Mouse (Mus musculus): ENCODE results near the gene Cdc6. TPM values are rescaled to one million over a fixed set of nuclear protein-coding genes. Genes with fewer than 3 reads are reported as not detected.
A peak's percentile ranks its signal among the peaks of the same experiment; 100 is the strongest.
"Not testable (repeated sequence)": the region's sequence is repeated elsewhere in the genome, so short reads cannot be mapped to it uniquely, and the experiment has no call there.

Cdc6 gene
- total RNA-seq, 2 experiments from 2014 or later = 0.89 to 1.5 TPM

DNA sequence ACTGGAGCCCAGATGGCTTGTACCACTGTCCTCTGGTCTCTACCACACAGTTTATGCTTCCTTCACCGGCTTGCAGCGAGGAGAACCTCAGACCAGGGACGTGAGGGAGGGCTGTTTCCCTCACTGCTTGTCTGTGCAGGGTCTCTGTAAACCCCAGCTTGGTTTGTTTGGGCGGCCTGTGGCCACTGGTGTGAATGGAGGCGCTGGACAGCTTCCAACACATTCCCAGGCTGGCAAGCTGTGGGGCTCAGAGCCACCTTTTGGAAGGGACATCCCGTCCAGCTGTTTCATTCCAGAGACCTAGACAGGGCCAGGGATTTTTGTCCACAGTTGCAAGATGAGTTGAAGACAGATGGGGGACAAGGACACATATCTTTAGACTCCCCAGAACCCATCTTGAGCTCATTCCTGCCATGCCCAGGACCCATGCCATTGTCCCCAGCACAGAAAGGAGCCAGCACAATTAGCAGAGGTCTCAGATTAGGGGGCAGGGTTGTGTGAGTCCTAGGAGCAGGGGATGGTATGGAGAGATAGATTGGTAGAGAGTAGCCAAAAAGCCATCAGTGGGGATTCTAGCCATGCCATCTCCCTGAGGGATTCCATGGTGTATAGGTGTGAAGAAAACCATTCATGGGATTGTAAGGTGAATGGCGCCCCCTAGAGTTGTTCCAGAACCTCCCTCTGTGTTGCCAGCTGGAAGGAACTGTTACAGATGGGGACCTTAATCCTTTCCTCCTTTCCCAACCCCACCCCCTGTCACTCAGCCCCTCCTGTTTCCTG lies 24.1 kb downstream of the Cdc6 start:
- no peak for DNase-seq

DNA sequence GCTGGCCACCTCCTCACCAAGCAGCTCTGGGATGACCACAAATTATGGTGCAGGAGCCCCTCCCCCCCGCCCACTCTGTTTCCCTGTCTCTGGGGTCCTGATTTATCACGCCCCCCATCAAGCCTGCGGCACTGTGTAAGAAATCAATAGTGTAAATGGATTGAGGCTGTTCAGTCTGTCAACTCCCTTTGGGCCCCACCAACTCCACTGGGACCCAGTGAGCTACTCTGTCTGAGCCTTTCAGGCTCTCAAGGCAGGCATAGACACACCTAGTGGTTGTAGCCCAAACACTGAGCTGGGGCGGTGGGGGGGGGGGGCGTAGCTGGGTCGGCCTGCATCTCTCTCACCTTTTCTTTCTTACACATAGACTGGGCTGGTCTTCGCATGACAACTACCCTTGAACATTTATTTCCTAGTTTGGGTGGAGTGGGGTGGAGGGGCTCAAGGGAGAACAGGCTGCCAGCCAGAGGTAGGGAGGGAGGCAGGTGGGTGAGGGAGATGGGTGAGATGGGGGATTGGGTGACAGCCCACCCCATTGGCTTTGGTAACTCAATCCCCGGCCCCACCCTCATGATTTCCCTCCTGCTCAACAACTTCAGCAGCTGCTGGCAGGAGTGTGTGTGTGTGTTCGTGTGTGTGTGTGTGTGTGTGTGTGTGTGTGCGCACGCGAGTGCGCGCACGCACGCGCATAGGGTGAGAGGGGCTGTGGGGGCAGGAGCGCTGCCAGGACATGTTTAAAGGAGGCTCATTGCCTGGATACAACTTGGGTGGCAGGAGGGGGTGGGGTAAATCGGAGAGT lies 24.9 kb downstream of the Cdc6 start:
- DNase-seq = peak in 1 of 2 experiments; percentile 48

DNA sequence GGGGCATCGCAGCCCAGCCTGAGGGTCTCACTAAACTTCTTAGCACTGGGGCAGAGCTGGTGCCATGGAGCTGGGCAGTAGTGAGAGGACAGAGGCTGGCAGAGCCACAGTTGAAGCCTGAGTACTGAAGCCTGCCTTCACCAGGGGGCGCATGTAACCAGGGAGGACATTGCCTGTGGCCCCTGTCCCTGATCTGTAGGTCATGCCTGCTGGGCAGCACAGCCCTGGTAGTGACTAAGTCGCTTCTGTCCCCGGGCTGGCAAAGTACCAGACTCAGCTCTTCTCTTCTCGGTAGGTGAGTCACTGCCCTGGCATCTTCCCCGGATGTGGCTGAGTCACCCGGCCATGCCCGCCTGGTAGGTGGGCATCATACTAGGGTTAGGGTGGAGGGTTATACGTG lies 25.6 kb downstream of the Cdc6 start:
- peak; percentile 96 to 99 for DNase-seq

DNA sequence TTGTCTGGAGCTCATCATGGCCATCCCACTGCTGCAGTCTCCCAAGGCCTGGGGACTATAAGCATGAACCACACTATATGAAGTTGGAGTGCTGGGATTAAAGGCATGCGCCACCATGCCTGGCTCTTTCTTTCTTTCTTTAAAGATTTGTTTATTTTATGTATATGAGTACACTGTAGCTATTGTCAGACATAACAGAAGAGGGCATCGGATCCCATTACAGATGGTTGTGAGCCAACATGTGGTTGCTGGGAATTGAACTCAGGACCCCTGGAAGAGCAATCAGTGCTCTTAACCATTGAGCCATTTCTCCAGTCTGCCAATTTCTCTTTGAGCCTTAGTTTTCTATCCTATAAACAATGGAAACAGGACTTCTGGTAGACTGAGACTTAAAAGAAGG lies 26.2 kb downstream of the Cdc6 start:
- DNase-seq = not testable (repeated sequence)

DNA sequence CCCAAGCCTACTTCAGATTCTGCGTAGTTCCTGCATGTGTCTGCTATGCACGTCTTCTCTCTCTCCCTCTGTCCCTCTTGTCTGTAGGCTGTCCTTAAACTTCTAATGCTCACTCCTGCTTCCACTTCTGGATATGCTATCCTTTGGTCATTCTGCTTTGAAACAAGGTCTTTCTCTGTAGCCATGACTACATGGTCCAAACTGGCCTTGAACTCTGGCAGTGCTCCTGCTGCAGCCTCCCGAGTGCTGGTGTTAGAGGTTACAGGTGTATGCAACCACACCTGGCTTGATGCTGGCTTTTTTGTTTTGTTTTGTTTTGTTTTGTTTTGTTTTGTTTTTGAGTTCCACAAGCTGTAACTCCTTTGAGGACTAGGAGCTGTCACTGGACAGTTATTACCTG lies 26.8 kb downstream of the Cdc6 start:
- DNase-seq = no peak

DNA sequence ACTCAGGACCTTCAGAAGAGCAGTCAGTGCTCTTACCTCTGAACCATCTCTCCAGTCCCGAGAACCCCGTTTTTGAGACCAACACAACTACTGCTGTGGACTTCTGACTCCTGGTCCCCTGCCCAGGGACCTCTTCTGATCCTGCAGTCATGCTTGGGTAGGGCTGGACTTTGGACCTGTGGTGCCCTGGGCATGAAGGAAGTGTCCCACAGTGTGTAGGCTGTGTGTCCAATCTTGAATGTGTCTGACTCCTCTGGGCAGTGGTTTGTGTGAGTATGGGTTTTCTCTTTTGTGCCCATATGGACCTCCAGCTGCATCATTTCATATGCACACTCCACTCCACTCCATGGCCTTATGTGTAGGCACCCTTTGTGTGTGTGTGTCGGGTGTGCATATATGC lies 27.5 kb downstream of the Cdc6 start:
- DNase-seq = no peak

DNA sequence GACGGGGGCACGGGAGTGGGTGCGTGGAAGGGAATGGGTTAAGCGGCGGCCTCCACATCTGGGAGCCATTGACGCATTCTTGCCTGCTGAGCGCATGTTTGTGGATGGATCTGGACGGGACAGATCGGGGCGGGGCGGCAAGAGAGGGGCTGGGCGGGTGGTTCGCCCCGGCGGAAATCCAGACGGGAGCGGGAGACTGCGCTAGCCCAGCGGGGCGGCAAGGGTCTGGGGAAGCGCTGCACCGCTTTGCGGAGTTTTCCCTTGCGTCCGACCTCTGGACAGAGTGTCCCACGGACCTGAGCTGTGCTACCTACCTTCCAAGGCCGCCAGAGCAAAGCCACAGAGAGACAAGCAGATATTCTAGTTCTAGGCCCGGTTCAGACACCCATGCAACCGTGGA lies 28.6 kb downstream of the Cdc6 start:
- peak; percentile 83 to 90 for DNase-seq

DNA sequence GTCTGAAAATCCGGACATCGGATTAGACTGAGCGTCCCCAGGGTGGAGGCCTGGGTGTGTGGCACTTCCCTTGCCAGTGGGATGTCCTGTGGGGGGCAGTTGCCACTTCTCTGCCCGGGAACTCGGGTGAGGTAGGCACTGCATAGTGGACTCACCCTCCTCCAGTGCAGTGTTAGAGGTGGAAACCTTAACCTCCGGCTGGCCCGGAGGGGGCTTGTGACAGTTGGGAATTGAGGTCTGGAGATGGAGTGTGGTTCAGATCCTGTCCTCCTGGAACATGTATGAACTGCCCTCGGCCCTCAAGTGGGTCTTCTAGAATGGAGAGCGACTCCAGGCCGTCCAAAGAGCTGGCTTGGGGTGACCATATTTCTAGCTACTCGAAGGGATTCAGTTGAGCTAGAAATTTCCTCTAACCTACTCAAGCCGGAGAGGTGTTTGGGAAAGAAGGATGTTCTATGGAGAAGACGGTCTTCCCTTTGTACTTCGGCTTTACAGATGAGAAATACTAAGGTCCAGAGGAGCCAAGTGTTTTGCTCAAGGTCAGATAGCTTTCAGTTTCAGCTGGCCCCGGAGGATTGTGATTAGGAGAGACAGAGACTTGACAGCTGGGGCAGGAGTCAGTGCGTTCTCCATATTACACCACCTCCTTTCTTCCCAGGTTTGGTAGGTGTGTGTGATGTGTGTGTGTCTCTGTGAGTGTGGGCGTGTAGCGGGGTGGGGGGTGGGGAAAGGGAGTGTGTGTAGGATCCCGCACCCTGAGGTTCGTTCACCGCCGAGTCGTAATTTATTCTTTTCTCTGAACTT lies 29.2 kb downstream of the Cdc6 start:
- peak in 1 of 2 experiments; percentile 42 for DNase-seq

DNA sequence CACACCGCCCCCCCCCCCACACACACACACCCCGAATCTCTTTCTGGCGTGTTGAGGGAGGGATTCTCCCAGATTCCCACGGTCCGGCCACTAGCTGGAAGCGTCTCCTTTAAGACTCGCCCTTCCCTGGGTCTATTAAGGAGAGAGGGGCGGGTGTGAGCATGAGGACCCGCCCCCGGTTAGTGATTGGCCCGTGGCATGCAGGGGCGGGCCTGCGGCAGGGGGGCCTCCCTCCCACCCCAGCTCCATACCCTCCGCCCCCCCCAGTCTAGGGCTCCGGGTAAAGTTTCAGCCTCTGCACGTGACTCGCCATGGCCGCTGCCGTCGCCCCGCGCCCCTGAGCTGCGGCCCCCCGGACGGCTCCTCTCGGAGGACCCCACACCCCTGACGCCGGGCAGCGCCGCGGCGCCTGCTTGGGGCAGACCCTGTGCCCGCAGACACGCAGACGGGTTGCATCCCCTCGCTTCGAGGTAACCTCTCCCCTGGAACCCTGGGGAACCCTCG lies 29.9 kb downstream of the Cdc6 start:
- DNase-seq = peak; percentile 93 to 97

DNA sequence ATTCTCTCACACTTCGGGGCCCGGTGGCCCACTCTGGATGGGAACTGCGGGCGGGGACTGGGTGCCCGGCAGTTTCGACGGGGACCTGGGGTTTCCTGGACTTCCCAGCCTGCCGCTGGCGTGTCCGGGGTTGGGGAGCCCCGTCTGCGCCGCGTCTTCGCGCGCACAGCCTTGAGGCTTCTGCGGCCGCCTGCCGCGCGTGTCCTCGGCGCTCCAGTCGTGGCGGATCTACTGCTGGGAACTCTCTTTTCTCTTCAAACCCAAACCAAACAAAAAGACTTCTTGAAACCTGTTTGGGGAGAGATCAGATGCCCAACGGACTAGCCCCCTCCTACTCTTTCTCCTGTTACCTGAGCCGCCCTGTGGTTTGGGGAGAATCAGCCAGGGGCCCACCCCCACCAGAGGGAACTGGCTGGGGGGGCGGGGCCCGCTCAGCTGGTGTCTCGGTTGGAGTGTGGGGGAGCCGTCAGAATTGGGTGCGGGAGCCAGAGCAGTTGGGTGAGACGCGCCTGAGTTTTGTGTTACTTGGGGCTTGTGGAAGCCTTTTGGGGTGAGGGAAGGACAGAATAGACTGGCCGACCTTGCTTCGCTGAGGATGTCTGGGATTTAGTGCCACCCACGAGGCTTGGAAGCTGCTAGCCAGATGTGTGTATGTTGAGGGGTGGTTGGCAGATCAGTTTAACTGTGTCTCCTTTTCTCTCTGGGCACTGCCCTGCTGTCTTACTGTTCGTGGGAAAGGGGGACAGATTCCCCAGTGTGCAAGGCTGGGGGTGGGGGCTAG lies 30.5 kb downstream of the Cdc6 start:
- peak; percentile 58 to 85 for DNase-seq

DNA sequence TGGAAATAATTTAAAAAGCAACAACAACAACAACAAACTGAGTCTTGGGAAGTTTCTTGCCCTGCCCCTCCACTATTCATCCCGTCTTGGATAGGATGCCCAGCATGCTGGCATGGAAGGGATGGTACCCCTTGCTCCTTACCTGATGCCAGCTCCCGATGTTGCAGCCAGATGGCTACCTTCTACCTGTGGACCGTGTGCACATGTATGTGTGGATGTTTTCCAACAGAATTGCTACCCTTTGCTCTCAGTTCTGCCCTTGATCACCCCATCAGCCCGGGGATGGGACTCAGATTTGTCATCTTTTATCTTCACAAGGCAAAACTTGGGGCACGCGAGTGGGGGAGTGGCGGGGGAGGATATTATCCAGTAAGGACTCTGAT lies 31.1 kb downstream of the Cdc6 start:
- no peak for DNase-seq

DNA sequence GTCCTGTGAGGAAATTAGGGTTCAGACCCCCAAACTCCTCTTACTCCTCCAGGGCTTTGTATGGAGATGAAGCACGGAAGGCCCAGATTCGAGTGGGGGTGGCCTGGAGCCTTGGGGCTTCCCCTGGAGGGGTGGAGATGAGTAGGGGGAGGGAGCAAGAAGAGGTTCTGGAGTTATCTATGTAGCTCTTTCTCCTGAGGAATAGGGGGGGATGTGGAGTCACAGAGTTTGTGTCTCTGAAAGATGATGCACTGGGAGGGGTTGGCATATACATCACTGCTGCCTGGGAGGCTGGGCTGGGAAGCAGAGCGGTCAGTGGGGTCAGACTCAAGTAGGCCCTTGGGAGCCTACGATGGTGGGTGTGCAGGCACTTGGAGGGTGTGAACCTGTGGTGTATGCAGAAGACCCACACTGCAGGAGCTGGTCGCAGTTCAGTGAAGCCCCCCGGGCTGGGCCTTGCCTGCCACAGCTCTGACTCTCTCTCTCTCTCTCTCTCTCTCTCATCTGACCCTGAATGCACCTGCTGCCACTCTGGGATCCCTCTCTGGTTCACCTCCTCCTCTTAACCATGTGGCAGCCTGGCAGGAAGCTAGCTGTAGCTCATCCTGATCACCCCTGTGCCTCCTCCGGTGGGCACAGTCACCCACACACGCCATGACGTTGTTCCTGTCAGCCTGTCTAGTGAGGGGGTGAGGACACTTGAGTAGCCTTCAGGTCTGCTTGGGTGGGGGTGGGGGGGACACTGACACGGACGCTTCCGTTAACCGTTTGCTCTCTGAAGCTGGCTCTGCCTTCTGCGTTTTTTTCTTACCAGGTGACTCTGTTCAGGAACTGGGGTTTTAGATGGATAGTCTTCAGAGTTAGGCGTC lies 31.7 kb downstream of the Cdc6 start:
- DNase-seq = no peak

DNA sequence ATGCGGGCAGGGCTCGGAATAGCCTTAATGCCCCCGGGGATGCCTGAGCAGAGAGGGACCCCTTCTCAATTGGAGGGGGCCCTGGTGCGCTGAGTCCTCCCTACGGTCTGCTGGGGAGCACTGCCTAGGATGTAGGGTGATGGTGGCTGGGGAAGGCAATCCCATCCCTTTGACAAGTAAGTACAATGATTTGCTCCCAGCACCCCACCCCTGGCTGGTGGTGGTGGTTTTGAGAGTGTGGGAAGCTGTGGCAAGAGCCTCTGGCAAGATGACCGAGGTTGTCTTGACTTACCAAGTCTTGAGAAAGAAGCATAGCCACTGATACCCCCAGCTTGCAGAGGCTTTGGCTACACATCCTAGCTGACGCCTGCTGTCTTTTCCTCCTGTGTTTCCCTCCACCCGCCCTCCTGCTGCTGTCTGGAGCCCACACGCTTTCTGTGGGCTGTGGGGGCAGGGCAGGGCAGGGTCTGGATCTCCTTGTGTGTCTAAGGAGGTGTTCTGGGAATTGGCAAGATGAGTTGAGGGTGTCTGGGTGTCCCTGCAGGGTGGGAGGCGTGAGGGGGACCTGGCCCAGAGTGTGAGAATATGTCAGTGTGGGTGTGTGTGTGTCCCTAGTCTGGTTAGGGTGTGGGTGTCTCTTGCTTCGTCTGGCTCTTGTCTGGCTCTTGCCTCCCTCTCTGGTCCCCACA lies 32.5 kb downstream of the Cdc6 start:
- DNase-seq = no peak

DNA sequence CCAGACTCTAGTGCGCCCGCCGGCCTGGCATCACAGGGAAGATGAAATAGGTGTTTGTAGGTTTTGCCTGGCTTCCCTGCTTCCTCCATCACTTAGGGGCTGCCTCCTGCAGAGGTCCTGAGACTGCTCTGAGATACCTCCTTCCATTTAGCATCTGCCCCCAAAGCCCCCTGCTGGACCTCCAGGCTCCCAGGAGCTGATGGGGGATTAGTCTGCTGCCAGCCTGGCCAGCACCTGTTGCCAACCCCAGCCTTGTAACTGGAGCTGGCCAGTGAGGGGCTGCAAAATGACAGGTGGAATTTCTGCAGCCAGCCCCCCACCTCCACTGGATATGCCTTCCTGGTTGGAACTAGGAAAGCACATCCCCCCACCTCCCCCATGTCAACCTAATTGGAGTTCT lies 33.2 kb downstream of the Cdc6 start:
- no peak for DNase-seq

DNA sequence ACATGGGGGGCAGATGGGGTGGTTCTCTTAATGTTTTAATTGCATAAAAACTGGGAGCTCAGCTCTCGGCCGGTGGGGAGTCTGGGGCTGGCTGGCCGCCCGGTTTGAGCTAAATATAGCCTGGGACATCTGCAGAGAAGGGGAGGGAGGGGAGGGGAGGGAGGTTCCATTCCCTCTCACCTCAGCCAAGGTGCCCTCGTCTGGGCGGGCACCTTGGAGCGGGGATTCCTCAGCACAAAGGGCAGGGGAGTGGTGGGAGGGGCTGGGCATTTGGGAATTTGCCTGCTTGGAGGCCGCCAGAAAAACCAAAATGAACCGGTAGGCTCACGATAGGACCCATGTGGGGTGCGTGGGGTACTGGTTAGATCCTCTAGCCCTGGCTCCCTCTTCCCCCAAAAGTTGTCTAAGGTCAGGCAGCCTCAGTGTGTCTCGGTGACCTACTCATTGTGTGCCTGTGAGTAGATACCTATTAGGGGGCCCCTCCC lies 33.8 kb downstream of the Cdc6 start:
- peak; percentile 70 to 82 for DNase-seq

DNA sequence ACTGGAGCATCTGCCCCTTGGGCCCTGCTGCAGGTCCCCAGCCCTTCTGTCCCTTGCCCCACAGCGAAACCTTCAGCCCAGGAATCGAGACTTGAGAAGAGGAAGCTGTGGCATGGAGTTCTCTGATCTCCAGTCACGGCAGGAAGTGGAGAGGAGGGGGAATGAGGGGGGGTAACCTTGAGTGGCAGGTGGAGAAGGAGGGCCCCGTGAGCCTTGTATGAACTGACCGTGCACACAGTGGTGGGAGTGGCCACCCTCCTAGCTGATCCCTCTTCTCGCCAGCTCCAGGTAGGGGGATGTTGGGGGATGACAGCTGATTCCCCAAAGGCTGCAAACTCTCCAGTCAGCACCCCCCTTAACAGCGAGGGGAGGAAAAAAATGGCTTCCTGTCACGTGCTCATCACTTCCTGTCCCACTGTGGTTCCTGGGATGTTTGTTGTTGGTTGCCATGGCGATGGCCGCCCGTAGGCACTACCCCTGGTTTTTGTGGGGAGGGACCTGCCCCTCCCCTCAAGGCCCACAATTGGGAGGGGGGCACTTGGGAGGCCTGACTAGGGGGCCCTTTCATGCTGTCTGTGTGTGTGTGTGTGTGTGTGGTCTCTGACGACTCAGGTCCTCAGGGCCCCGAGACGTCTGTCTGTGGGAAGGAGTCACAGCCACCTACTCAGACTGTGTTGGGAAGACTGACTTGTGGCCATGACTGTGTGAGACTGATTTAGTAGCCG lies 34.4 kb downstream of the Cdc6 start:
- peak; percentile 80 to 88 for DNase-seq

DNA sequence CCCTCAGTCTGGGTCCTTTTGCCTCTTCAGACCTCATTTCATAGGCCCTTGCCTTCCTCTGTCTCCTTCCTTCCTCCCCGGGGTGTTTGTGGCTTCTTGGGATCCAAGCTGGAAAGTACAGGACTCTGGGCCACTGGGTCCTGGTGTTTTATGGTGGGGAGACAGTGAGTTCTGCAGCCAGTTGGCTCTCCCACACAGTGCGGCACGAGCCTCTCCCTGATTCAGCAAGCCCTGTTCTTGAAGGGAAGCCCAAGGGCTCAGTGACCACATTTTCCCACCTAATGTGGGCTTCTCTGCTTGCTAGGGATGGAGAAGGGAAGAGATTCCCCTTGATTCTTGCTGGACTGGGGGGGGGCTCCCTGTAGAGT lies 34.9 kb downstream of the Cdc6 start:
- DNase-seq = no peak

DNA sequence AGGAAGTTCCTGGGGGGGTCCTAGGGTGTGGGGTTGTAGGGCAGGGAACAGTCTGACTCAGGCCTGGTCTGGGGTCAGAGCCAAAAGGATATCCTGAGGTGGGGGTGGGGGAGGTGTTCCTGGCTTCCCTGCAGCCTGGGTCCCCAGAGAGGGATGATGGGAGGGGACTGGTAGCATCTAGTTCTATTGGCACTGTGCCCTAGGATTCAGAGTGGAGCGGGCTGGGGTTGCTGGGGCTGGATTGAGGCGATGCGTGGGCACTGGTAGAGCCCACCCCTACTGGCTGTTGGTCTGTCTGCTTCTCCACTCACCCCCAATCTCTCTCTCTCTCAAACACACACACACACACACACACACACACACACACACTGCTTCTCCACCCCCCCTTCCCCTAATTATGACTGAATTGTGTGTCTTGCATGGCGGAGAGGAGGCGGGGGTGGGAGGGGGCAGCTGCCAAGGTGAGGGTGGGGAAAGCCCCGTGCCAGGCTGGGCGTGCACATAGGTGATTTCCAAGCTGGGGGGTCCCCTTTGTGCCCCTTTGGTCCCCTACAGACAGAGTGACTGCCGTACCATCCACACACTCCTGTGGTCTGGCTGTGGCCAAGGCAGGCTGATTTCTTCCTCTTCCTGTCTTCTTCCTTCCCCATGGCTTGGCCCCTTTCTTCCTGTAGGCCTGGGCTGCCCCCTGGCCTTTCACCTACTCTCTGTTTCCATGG lies 35.5 kb downstream of the Cdc6 start:
- peak; percentile 47 to 72 for DNase-seq

Data from adrenal gland, postnatal 36 days (tissue).